Mouse (Mus musculus) layer of hippocampus, postnatal 14 days (tissue): ENCODE measurements around the gene Gm7347. TPM values are rescaled to one million over a fixed set of nuclear protein-coding genes. Genes with fewer than 3 reads are reported as not detected.
"Not testable (repeated sequence)": the region's sequence is repeated elsewhere in the genome, so short reads cannot be mapped to it uniquely, and the experiment has no call there.

Experiments
- DNase-seq, 2 experiments: peaks; one replicate each; pipeline ENCODE4 v3.0.0; 2021 to 2022; ENCODE audit warnings: low spot score in 2 of 2, mixed read lengths in 1 of 2
- long read RNA-seq, 2 experiments: library from polyadenylated mRNA; stranded (forward); transcript quantifications; one replicate each; pipeline ENCODE4 v2.0.0; 2021
- total RNA-seq, 2 experiments: library from RNA; stranded (reverse); gene quantifications; 2 replicates each; pipeline ENCODE4 v1.2.3; 2021

The Gm7347 gene
- total RNA-seq, result not detected
- long read RNA-seq, experiment 1, result 0 reads
- long read RNA-seq, experiment 2, result 0 reads

GRCm38 (mm10) chr5:26058481-26058880, at the start of gene Gm7347:
Gm7347 (minus strand) TSS chr5:26058581.
- not testable (repeated sequence) for DNase-seq

GRCm38 (mm10) chr5:26105262-26105661, 46.9 kb upstream of the Gm7347 start, which contains the start of gene 5031410I06Rik:
5031410I06Rik (minus strand) TSS chr5:26105362.
- DNase-seq, result not testable (repeated sequence)

- not testable (repeated sequence) for DNase-seq
Measured at GRCm38 (mm10) chr5:26089191-26089590, 30.8 kb upstream of the Gm7347 start, which contains the start of gene Gm10471. Gm10471 (minus strand) TSS chr5:26089291.

GRCm38 (mm10) chr5:26079023-26079422, 20.6 kb upstream of the Gm7347 start:
- DNase-seq, result not testable (repeated sequence)

DNA sequence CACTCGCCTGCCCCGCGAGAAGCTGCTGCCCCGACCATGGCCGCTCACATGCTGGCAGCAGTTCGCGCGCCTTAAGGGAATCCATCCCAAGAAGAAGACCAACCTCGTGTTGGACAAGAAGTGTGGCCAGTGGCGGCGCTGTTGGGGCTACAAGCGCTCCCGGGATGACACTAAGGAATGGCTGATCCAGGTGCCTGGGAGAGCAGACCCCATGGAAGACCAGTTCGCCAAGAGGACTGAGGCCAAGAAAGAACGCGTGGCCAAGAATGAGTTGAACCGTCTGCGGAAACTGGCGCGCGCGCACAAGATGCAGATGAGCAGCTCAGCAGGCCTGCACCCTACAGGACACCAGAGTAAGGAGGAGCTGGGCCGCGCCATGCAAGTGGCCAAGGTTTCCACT, 12.3 kb upstream of the Gm7347 start:
- DNase-seq, result no peak

- DNase-seq, result not testable (repeated sequence)
Measured at GRCm38 (mm10) chr5:26039458-26039857, 18.9 kb downstream of the Gm7347 start, which contains the start of gene Speer4a. Speer4a (minus strand) TSS chr5:26039558.

GRCm38 (mm10) chr5:26022816-26023215, 35.6 kb downstream of the Gm7347 start, which contains the start of gene Gm5862:
Gm5862 (minus strand) TSS chr5:26022916.
- not testable (repeated sequence) for DNase-seq

DNA sequence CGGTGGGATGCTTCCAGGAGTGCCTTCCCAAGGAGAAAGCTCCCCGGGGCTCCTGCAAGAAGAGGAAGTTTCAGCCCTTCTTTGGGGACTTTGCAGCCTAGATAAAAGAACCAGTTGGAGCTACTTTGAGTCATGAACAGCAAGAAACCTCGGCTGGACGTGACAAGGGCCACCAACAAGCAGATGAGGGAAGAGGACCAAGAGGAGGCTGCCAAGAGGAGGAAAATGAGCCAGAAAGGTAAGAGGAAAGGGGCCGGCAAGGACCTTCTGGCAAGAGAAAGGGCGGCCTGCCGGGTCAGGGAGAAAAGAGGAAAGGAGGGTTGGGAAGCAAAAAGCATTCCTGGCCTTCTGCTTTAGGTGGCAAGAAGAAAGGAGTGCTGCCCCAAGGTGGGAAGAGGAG, 50.7 kb downstream of the Gm7347 start:
- peak in 1 of 2 experiments; percentile 0 for DNase-seq

DNA sequence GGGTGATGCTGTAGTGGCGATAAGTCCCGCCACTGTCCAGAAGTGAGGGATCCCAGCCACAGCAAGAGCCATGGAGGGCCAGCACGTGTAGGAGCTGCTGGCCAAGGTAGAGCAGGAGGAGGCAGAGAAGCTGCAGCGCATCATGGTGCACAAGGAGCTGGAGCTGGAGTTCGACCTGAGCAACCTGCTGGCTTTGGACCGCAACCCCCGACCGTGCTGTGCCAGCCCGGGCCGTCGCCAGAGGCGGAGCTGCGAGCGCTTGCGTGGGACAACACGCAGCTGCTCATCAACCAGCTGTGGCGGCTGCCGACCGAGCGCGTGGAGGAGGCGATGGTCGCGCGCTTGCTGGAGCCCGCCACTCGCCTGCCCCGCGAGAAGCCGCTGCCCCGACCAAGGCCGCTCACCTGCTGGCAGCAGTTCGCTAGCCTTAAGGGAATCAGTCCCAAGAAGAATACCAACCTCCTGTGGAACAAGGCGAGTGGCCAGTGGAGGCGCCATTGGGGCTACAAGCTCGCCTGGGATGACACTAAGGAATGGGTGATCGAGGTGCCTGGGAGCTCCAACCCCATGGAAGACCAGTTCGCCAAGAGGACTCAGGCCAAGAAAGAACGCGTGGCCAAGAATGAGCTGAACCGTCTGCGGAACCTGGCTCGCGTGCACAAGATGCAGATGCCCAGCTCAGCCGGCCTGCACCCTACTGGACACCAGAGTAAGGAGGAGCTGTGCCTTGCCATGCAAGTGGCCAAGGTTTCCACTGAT, 51.3 kb downstream of the Gm7347 start:
- DNase-seq, result peak; percentile 16 to 18

- not testable (repeated sequence) for DNase-seq
Measured at GRCm38 (mm10) chr5:26004698-26005097, 53.7 kb downstream of the Gm7347 start, which contains the start of gene Gm1979. Gm1979 (minus strand) TSS chr5:26004798.

Other genes starting within 250 kb of the Gm7347 start
- not detected for gene Gm21663, start 116.2 kb downstream of the Gm7347 start, total RNA-seq
- not detected for gene Gm21671, start 104.2 kb downstream of the Gm7347 start, total RNA-seq
- not detected for gene Gm21680, start 85.9 kb downstream of the Gm7347 start, total RNA-seq
- not detected for gene Gm21698, start 69.9 kb downstream of the Gm7347 start, total RNA-seq
- gene Gm1979, start 53.8 kb downstream of the Gm7347 start, total RNA-seq, result under 1 TPM in 1 of 2 experiments, not detected in 1; 0.58 TPM
- gene Gm5862, start 35.7 kb downstream of the Gm7347 start, total RNA-seq, result not detected
- not detected for gene Speer4a, start 19.0 kb downstream of the Gm7347 start, total RNA-seq
- not detected for gene Gm10471, start 30.7 kb upstream of the Gm7347 start, total RNA-seq
- not detected for gene 5031410I06Rik, start 46.8 kb upstream of the Gm7347 start, total RNA-seq
- not detected for gene Gm10220, start 62.8 kb upstream of the Gm7347 start, total RNA-seq
- under 1 TPM; 0.36 to 0.39 TPM for gene Gm7361, start 199.1 kb upstream of the Gm7347 start, total RNA-seq